Mouse (Mus musculus) myocyte (in vitro differentiated cells): ENCODE data around the gene Qprt. TPM values are rescaled to one million over a fixed set of nuclear protein-coding genes. Genes with fewer than 3 reads are reported as not detected.

Source experiments
- H3K27me3 ChIP-seq: one replicate; pipeline ENCODE4 v1.6.1; 2011; ENCODE audit not compliant: control insufficient read depth, insufficient read depth, insufficient read length
- H3K36me3 ChIP-seq: one replicate; pipeline ENCODE4 v1.6.1; 2011; ENCODE audit not compliant: control insufficient read depth, insufficient read depth
- H3K4me2 ChIP-seq: one replicate; pipeline ENCODE4 v1.6.1; 2011; ENCODE audit warnings: low read depth, control low read depth
- H3K4me3 ChIP-seq: one replicate; pipeline ENCODE4 v1.5.1; 2011; ENCODE audit warnings: mild to moderate bottlenecking, control low read depth, moderate library complexity
- H3K79me2 ChIP-seq: one replicate; pipeline ENCODE4 v1.6.1; 2011; ENCODE audit not compliant: control insufficient read depth, insufficient read depth
- H3ac ChIP-seq: one replicate; pipeline ENCODE4 v1.6.1; 2011; ENCODE audit not compliant: control insufficient read depth, insufficient read length
- CEBPB ChIP-seq: IDR thresholded peaks from 2 replicates; pipeline ENCODE4 v1.6.1; 2011; ENCODE audit warnings: mild to moderate bottlenecking, moderate library complexity; ENCODE audit not compliant: poor library complexity, insufficient read depth, severe bottlenecking
- E2F4 ChIP-seq: IDR thresholded peaks from one replicate; pipeline ENCODE4 v1.6.1; 2011; ENCODE audit warnings: mild to moderate bottlenecking, control low read depth, moderate library complexity; ENCODE audit not compliant: insufficient read depth
- MAX ChIP-seq: IDR thresholded peaks from one replicate; pipeline ENCODE4 v1.6.1; 2011; ENCODE audit warnings: low read depth, mild to moderate bottlenecking, control low read depth
- MYOD1 ChIP-seq, 3 experiments: IDR thresholded peaks; one replicate each; pipeline ENCODE4 v1.6.1; 2011; ENCODE audit warnings: control low read depth in 2 of 3, low read depth in 2 of 3, mild to moderate bottlenecking in 2 of 3, moderate library complexity in 1 of 3; ENCODE audit not compliant: insufficient read length in 2 of 3, control insufficient read depth in 1 of 3
- MYOG ChIP-seq, 3 experiments: IDR thresholded peaks; one replicate each; pipeline ENCODE4 v1.6.1; 2011; ENCODE audit warnings: control low read depth in 2 of 3, low read depth in 2 of 3, mild to moderate bottlenecking in 2 of 3; ENCODE audit not compliant: insufficient read length in 2 of 3, control insufficient read depth in 1 of 3, insufficient read depth in 1 of 3
- POLR2A ChIP-seq: IDR thresholded peaks from one replicate; pipeline ENCODE4 v1.6.1; 2011; ENCODE audit warnings: low read depth, mild to moderate bottlenecking, control low read depth, moderate library complexity; ENCODE audit not compliant: insufficient read length
- POLR2AphosphoS2 ChIP-seq: IDR thresholded peaks from one replicate; pipeline ENCODE4 v1.6.1; 2011; ENCODE audit warnings: low read depth, control low read depth; ENCODE audit not compliant: insufficient read length
- REST ChIP-seq: IDR thresholded peaks from one replicate; pipeline ENCODE4 v1.6.1; 2011; ENCODE audit warnings: mild to moderate bottlenecking, control low read depth, moderate library complexity; ENCODE audit not compliant: insufficient read depth, insufficient read length
- SRF ChIP-seq: IDR thresholded peaks from one replicate; pipeline ENCODE4 v1.6.1; 2011; ENCODE audit warnings: low read depth; ENCODE audit not compliant: control insufficient read depth, insufficient read length
- TCF12 ChIP-seq: IDR thresholded peaks from one replicate; pipeline ENCODE4 v1.6.1; 2011; ENCODE audit warnings: mild to moderate bottlenecking, control low read depth; ENCODE audit not compliant: poor library complexity, insufficient read depth, severe bottlenecking
- TCF3 ChIP-seq: IDR thresholded peaks from one replicate; pipeline ENCODE4 v1.6.1; 2011; ENCODE audit warnings: low read depth, control low read depth; ENCODE audit not compliant: insufficient read length
- USF1 ChIP-seq: IDR thresholded peaks from one replicate; pipeline ENCODE4 v1.6.1; 2011; ENCODE audit warnings: low read depth, mild to moderate bottlenecking, control low read depth, moderate library complexity
- polyA plus RNA-seq: library from polyadenylated mRNA; unstranded; fragments of >200 nt; fragmentation: generic; extraction: Trizol; gene quantifications from one replicate; pipeline ENCODE4 v1.2.1, GENCODE M21; 2012; ENCODE audit warnings: missing spikeins

The Qprt gene
- polyA plus RNA-seq, 1 experiment: 0.04 TPM

DNA sequence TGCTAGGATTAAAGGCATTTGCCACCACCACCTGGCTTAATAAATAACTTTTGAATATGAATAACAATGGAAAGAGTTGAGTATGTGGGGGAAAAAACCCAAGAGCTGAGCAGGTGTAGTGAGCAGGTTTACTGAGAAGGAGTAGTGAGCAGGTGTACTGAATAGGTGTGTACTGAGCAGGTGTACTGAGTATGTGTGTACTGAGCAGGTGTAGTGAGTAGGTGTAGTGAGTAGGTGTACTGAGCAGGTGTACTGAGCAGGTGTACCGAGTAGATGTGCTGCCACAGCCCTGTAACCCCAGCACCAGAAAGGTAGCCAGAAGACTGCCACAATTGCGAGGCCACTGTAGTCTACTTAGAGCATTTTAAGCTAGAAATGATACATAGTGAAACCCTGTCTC lies 37.2 kb downstream of the Qprt start:
- H3K36me3 ChIP-seq: no peaks in the 10 kb centered on the region
- no peak for TF ChIP-seq SRF
- peak in 1 of 3 experiments; percentile 59 for TF ChIP-seq MYOD1 (IDR thresholded peaks at IDR 0.05; ENCODE audit: control insufficient read depth in 1 of 3, insufficient read length in 2 of 3, low read depth in 2 of 3)
- no peaks in the 10 kb centered on the region for H3K27me3 ChIP-seq
- no peak overlapping the region for H3K4me3 ChIP-seq
- H3K79me2 ChIP-seq: no peaks in the 10 kb centered on the region
- no peak overlapping the region for H3ac ChIP-seq
- H3K4me2 ChIP-seq: no peak overlapping the region

DNA sequence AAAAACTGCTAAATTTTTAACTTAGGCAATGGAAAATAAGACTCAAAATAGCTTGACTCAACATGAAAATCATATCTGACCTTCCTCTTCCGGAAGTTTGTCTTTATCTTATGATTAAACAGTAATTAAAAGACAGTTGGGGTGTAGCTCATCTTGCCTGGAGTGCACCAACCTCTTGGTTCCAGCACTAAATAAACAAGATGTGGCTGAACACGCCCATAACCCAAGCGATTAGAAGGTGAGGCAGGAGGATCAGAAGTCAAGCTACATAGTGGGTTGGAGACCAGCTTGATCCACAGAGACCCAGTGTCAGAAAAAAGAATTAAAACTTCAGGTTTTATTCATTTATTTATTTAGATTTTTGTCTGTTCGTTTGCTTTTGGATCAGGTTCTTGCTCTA lies 38.3 kb downstream of the Qprt start:
- Histone ChIP-seq H3K79me2 (no peaks in the 10 kb centered on the region), H3K36me3 (no peaks in the 10 kb centered on the region), H3ac (no peak overlapping the region), H3K27me3 (no peaks in the 10 kb centered on the region), H3K4me2 (no peak overlapping the region), H3K4me3 (no peak overlapping the region)
- TF ChIP-seq USF1 (no peak), POLR2AphosphoS2 (no peak), POLR2A (no peak), MAX (no peak), SRF (no peak), MYOD1 (IDR thresholded peaks at IDR 0.05; ENCODE audit: control insufficient read depth in 1 of 3, insufficient read length in 2 of 3, low read depth in 2 of 3) (no peak)

DNA sequence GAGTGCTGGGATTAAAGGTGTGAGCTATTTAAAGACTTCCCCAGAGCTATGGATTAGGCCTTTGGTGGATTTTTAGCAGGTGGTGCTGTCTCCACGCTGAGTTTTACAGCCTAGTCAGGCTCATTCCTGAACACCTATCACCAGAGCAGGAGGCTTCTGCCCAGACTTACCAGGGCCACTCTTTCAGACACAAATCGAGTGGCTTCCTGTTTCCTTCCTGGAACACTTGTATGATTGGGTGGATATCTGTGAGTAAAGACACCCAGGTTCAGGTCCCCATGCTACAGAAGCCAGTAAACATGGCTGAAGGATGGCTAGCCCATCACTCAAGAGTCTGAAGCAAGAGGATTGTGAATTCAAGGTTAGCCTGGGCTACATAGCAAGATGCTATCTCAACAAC lies 39.0 kb downstream of the Qprt start:
- H3K27me3 ChIP-seq: no peaks in the 10 kb centered on the region
- no peaks in the 10 kb centered on the region for H3K79me2 ChIP-seq
- H3ac ChIP-seq: no peak overlapping the region
- H3K36me3 ChIP-seq: no peaks in the 10 kb centered on the region
- TF ChIP-seq TCF12 (no peak), REST (no peak), MYOG (IDR thresholded peaks at IDR 0.05; ENCODE audit: control insufficient read depth in 1 of 3, insufficient read depth in 1 of 3, insufficient read length in 2 of 3, low read depth in 2 of 3) (no peak)
- H3K4me2 ChIP-seq: peak overlapping the region; percentile 62
- no peak overlapping the region for H3K4me3 ChIP-seq

GRCm38 (mm10) chr7:127082271-127082670 lies 39.8 kb downstream of the Qprt start:
- Histone ChIP-seq H3K36me3 (no peaks in the 10 kb centered on the region), H3K4me3 (no peak overlapping the region), H3K79me2 (no peaks in the 10 kb centered on the region), H3K4me2 (peak overlapping the region; percentile 62), H3K27me3 (no peaks in the 10 kb centered on the region), H3ac (no peak overlapping the region)
- peak in 1 of 3 experiments; percentile 14 for TF ChIP-seq MYOG (IDR thresholded peaks at IDR 0.05; ENCODE audit: control insufficient read depth in 1 of 3, insufficient read depth in 1 of 3, insufficient read length in 2 of 3, low read depth in 2 of 3)
- no peak for TF ChIP-seq CEBPB
- peak in 2 of 3 experiments; percentile 36 to 40 for TF ChIP-seq MYOD1 (IDR thresholded peaks at IDR 0.05; ENCODE audit: control insufficient read depth in 1 of 3, insufficient read length in 2 of 3, low read depth in 2 of 3)
- no peak for TF ChIP-seq SRF
- no peak for TF ChIP-seq E2F4
- no peak for TF ChIP-seq REST
- TF ChIP-seq TCF12: no peak
- TF ChIP-seq USF1: no peak

DNA sequence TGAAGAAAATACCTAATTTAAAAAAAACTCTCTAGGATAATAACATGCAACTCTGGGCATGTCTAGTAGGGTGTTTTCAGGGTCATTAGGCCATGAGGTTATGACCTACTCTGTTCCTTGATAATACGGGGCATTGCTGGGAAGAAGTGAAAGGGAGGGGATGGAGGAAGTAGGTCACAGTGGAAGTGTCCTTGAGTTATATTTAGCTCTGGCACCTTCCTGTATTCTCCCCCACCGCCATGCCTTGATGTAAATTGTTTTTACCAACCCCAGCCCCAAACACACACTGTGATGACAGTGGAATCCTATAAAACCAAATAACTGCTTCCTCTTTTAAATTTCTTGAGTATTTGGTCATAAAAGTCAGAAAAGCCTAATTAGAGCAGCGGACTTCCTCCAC lies 42.0 kb downstream of the Qprt start:
- no peaks in the 10 kb centered on the region for H3K27me3 ChIP-seq
- H3K36me3 ChIP-seq: no peaks in the 10 kb centered on the region
- TF ChIP-seq SRF (no peak), REST (no peak), MAX (no peak), TCF12 (no peak), CEBPB (no peak), TCF3 (no peak), USF1 (no peak), E2F4 (no peak), MYOG (IDR thresholded peaks at IDR 0.05; ENCODE audit: control insufficient read depth in 1 of 3, insufficient read depth in 1 of 3, insufficient read length in 2 of 3, low read depth in 2 of 3) (no peak), POLR2AphosphoS2 (no peak), MYOD1 (IDR thresholded peaks at IDR 0.05; ENCODE audit: control insufficient read depth in 1 of 3, insufficient read length in 2 of 3, low read depth in 2 of 3) (no peak), POLR2A (no peak)
- no peak overlapping the region for H3K4me2 ChIP-seq
- no peaks in the 10 kb centered on the region for H3K79me2 ChIP-seq
- no peak overlapping the region for H3K4me3 ChIP-seq
- no peak overlapping the region for H3ac ChIP-seq

GRCm38 (mm10) chr7:127077692-127078091 lies 44.3 kb downstream of the Qprt start:
- TF ChIP-seq CEBPB (no peak), POLR2AphosphoS2 (no peak), TCF12 (no peak), USF1 (no peak), TCF3 (no peak), POLR2A (no peak), E2F4 (no peak), MYOD1 (IDR thresholded peaks at IDR 0.05; ENCODE audit: control insufficient read depth in 1 of 3, insufficient read length in 2 of 3, low read depth in 2 of 3) (no peak), SRF (no peak), MYOG (IDR thresholded peaks at IDR 0.05; ENCODE audit: control insufficient read depth in 1 of 3, insufficient read depth in 1 of 3, insufficient read length in 2 of 3, low read depth in 2 of 3) (no peak), MAX (no peak), REST (no peak)
- no peak overlapping the region for H3ac ChIP-seq

More at GRCm38 (mm10) chr7:127077692-127078091, 44.3 kb downstream of the Qprt start:
- Histone ChIP-seq H3K79me2 (no peaks in the 10 kb centered on the region), H3K36me3 (no peaks in the 10 kb centered on the region), H3K4me3 (no peak overlapping the region), H3K4me2 (no peak overlapping the region), H3K27me3 (no peaks in the 10 kb centered on the region)
